Mouse (Mus musculus) monocyte, adult 5-6 weeks (primary cell): ENCODE measurements around the gene Klhl35. TPM values are rescaled to one million over a fixed set of nuclear protein-coding genes. Genes with fewer than 3 reads are reported as not detected.

Experiments
- total RNA-seq: library from RNA; stranded (forward); fragments of 200-1000, 200-491, 200-594 nt; gene quantifications from 3 replicates; pipeline ENCODE4 v1.2.3, GENCODE M21; 2017

Gene Klhl35
- total RNA-seq, 1 experiment from 2014 or later, result not detected

Other genes starting within 250 kb of the Klhl35 start
- not detected in 3 replicates for gene Mogat2, start 227.4 kb upstream of the Klhl35 start, total RNA-seq
- 0.78 to 1.5 TPM in 2 of 3 replicates, not detected in the other for gene Map6, start 198.6 kb upstream of the Klhl35 start, total RNA-seq
- not detected in 3 replicates for gene Serpinh1, start 112.8 kb upstream of the Klhl35 start, total RNA-seq
- 1.3 to 1.6 TPM (median 1.5 TPM) in 3 replicates for gene Gdpd5, start 84.6 kb upstream of the Klhl35 start, total RNA-seq
- gene Rps3, start 17.7 kb downstream of the Klhl35 start, total RNA-seq, result 1,253 to 1,571 TPM (median 1,557 TPM) in 3 replicates
- gene Arrb1, start 69.5 kb downstream of the Klhl35 start, total RNA-seq, result 70.1 to 101 TPM (median 79.0 TPM) in 3 replicates
- 0.68 TPM in 1 of 3 replicates, not detected in the others for gene Tpbgl, start 161.1 kb downstream of the Klhl35 start, total RNA-seq
- 0.48 to 2.1 TPM in 2 of 3 replicates, not detected in the other for gene Slco2b1, start 245.3 kb downstream of the Klhl35 start, total RNA-seq